Mouse (Mus musculus) left cerebral cortex, postnatal 4 days (tissue): ENCODE results near the gene Abhd4. TPM values are rescaled to one million over a fixed set of nuclear protein-coding genes. Genes with fewer than 3 reads are reported as not detected.

Experiments used
- DNase-seq: peaks from one replicate; pipeline ENCODE4 v3.0.0-alpha.2; 2022
- intact Hi-C: fragments of 180-260 bp; cut with DNase I; formaldehyde crosslinking; loops from one replicate; pipeline ENCODE4 v1.15.1; 2025
- total RNA-seq, 2 experiments: library from RNA; stranded (reverse); gene quantifications; 2 replicates each; pipeline ENCODE4 v1.2.3; 2021

Abhd4 gene
- total RNA-seq, 2 experiments from 2014 or later, result 37.1 to 38.9 TPM

DNA sequence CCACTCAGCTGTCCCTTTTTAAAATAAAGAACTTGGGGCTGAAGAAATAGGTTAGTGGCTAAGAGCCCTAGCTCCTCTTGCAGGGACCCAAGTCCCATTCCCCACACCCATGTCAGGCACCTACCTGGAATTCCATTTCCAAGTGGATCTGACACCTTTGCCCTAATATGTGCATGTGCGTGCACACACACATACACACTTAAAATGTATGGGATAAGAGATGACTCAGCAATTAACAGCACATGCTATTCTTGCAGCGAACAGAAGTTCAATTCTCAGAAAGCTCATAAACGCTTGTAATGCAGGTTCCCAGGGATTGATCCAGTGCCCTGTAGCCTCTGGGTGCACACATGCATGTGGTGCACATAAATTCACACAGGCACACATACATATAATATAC lies 15.6 kb downstream of the Abhd4 start:
- intact Hi-C loops, result loop anchor here (10.0 kb wide), 1 partner anchor 145 kb away; the partner anchor contains the start of gene Slc7a7
- DNase-seq, result no peak

DNA sequence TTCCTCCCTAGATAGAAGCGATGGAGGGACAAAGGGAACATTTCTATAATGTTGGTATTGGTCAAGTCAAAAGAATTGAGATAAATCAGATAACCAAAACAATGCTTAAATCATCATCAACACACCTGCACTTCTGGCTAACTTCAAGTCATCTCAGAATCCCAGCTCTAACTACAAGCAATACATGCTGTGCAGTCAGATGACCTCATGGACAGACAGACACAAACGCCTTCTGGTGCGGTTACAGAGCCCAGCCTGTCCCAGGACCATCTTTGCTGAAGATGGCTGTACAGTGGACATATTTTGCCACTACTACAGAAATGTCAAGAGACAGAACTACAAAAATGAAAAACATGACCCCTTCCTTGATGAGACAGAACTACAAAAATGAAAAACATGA lies 16.4 kb downstream of the Abhd4 start:
- intact Hi-C loops, result no loop called here
- DNase-seq, result no peak

DNA sequence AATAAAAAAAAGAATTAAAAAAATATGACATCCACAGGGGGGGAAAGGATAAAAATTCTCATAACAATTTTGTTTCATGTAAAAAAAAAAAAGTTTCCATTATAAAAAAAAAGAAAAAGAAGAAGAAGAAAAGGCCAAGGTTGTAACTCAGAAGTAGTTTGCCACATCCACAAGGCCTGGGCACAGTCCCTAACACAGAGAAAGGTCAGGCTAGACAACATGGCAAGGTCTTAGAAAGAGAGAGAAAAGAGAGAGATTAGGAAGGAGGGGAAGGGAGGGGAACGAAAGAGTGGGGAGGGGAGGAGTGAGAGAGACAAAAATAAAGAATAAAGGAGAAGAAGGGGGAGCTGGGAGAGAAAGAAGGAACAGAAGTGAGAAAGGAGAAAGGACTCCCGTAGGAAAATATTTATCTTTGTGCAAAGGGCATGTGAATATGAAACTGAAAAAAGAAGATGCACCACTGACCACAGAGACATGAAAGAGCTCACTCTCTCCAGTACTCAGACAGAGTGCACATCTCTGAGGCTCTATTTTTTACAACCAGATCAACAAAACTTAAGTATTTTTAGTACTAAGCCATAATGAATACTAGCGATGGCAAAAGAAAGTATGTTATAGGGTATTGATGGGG lies 18.1 kb downstream of the Abhd4 start:
- DNase-seq, result no peak
- intact Hi-C loops, result no loop called here

DNA sequence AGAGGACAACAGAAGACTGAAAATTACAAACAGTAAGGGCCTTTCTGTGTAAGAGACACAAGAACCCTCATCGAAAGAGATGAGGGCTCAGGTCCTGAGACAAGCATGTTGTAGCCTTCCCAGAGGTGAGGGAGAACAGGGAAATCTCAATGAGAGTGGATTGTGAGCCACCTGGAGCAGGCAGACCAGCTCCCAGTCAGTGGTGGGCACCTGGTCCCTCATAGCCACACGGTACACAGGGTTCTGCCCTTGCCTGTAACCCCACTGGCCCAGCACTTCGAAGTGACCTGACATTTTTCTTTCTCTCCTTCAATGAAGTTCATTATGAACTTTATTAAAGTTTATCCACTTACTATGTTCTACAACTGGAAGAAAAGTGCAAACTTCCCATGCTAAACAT lies 18.7 kb downstream of the Abhd4 start:
- intact Hi-C loops, result no loop called here
- no peak for DNase-seq

DNA sequence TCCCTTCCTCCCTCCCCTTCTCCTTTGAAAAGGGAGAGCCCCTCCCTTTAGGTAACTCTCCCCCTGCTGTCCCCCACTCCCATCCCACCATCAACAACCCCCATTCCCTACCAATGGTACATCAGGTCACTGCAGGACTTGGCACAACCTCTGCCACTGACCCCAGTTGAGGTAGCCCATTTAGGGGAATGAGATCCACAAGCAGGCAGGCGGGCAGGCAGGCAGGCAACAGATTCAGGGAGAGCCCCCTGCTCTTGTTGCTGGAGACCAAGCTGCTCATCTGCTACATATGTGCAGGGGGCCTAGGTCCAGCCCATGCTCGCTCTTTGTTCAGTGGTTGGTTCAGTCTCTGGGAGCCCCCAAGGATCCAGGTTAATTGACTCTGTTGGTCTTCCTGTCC lies 22.5 kb downstream of the Abhd4 start:
- intact Hi-C loops, result no loop called here
- DNase-seq, result no peak

DNA sequence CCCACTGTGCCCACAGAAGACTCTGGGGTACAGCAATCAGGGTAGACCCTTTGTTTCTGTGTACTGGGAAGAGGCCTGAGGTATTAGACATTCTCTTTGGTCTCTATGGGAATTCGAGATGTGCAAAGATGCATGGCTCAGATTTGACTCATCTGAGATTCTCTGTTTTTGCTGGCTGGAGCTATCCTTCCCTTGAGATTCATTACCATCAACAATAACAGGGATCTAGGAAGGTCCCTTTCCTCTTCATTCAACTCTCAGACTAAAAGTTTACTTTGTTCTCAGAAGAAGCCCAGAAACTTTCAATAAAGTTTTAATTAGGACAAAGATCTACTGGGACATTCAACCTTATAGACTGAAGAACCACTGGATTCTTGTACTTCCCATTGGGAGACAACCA lies 30.9 kb downstream of the Abhd4 start, which contains the start of gene Olfr49:
Olfr49 (minus strand) TSS at position 101 of the 400 bp plus-strand sequence.
- intact Hi-C loops, result no loop called here
- DNase-seq, result no peak

DNA sequence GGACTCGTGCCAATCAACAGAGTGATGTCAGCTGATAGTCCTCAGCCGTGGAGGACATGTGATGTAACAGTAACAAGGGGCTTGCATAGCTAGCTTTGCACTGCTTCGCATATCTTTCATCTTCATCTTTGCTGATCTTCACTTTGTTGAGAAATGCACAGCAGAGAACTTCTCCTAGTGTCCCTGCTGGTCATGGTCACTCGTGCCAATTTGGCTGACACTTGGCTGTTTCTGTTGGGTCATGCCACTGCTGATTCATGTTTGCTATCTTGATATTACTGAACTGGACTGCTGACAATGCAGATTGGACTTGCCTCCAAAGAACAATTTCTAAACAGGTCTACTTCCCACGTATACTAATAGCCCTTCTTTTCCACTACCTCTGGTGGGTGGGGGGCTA lies 46.1 kb downstream of the Abhd4 start:
- DNase-seq, result no peak
- intact Hi-C loops, result no loop called here

DNA sequence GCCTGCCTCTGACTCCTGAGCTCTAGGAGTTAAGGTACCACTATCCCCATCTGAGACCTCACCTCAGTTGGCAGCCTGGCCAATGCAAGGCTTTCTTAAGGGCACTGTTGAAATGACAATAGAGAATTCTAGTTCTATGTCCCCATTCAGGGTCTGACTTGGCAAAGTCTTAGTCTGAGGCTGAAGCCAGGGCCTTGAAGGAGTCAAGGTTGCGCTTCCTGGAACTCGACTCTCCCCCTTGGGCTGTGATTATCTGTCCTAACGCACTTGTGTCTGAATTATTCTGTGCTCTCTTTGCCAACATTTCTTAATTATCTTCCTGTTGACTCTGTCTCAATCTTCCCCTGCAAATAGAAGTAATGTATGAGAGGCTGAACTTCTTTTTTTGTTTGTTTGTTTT lies 46.7 kb downstream of the Abhd4 start:
- no peak for DNase-seq
- intact Hi-C loops, result no loop called here

DNA sequence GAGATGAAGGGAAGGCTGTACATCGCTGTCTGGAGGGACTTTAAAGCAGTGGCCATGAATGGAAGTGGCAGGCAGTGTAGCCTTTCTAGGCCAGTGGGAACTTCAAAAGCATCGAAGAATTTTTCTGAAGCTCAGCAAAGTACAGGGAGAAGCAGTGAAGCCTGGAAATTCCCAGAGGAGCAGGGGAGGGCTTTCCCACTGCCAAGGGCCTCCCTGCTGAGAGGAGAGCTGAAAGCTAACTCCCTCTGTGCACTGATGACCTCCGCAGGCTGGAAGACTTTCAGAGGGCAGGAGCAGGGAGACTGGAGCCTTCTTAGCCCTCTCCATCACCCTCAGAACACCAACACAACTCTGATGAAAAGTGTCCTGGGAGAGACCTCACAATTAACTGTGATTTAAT lies 57.8 kb downstream of the Abhd4 start:
- intact Hi-C loops, result no loop called here
- no peak for DNase-seq

Other genes starting within 250 kb of the Abhd4 start
- gene Dad1, start 84 bp upstream of the Abhd4 start, total RNA-seq, result 100 to 1,000 TPM; 103 to 114 TPM
- not detected for gene Olfr49, start 30.8 kb downstream of the Abhd4 start, total RNA-seq
- 10 to 100 TPM; 56.8 to 64.1 TPM for gene Oxa1l, start 106.6 kb downstream of the Abhd4 start, total RNA-seq
- gene Slc7a7, start 163.6 kb downstream of the Abhd4 start, total RNA-seq, result 1 to 10 TPM; 2.2 to 3.7 TPM
- 100 to 1,000 TPM; 147 to 150 TPM for gene Mrpl52, start 172.7 kb downstream of the Abhd4 start, total RNA-seq
- gene Mmp14, start 177.4 kb downstream of the Abhd4 start, total RNA-seq, result 10 to 100 TPM; 44.0 to 47.9 TPM
- 10 to 100 TPM; 39.6 to 39.8 TPM for gene Lrp10, start 209.9 kb downstream of the Abhd4 start, total RNA-seq
- 10 to 100 TPM; 15.0 to 17.2 TPM for gene Rem2, start 221.9 kb downstream of the Abhd4 start, total RNA-seq